Mouse (Mus musculus) liver, embryonic 12.5 days (tissue): Measurements from ENCODE around the gene Plxnb2. TPM values are rescaled to one million over a fixed set of nuclear protein-coding genes. Genes with fewer than 3 reads are reported as not detected.

Experiments
- ATAC-seq: fragments of 200-750 bp; cut with Nextera tagmentation; 2 replicates; pipeline ENCODE4 v1.8.0; 2017; ENCODE audit warnings: moderate number of reproducible peaks, mild to moderate bottlenecking, moderate library complexity
- H3K27ac ChIP-seq: fragments of 300-500 bp; sonication (generic); 2 replicates; pipeline ENCODE4 v1.5.1; 2016; ENCODE audit warnings: mild to moderate bottlenecking
- H3K27me3 ChIP-seq: fragments of 300-500 bp; sonication (generic); replicated peaks from 2 replicates; pipeline ENCODE4 v1.6.1; 2016; ENCODE audit warnings: mild to moderate bottlenecking, moderate library complexity
- H3K36me3 ChIP-seq: fragments of 300-500 bp; sonication (generic); 2 replicates; pipeline ENCODE4 v1.6.1; 2016; ENCODE audit warnings: mild to moderate bottlenecking, moderate library complexity
- H3K4me1 ChIP-seq: fragments of 300-500 bp; sonication (generic); 2 replicates; pipeline ENCODE4 v1.6.1; 2016
- H3K4me2 ChIP-seq: fragments of 300-500 bp; sonication (generic); 2 replicates; pipeline ENCODE4 v1.6.1; 2016; ENCODE audit warnings: mild to moderate bottlenecking, moderate library complexity
- H3K4me3 ChIP-seq: fragments of 300-500 bp; sonication (generic); 2 replicates; pipeline ENCODE4 v1.5.1; 2016; ENCODE audit warnings: mild to moderate bottlenecking, moderate library complexity
- H3K9ac ChIP-seq: fragments of 300-500 bp; sonication (generic); 2 replicates; pipeline ENCODE4 v1.6.1; 2016; ENCODE audit warnings: mild to moderate bottlenecking, moderate library complexity
- H3K9me3 ChIP-seq: fragments of 300-500 bp; sonication (generic); replicated peaks from 2 replicates; pipeline ENCODE4 v1.6.1; 2016; ENCODE audit warnings: mild to moderate bottlenecking, moderate library complexity
- WGBS: fragments of 180-500 bp; shearing (Covaris S2); methylation state at CpG from one replicate; pipeline ENCODE4 v1.1.7; 2016; ENCODE audit not compliant: insufficient replicate concordance; 5-methylcytosine and 5-hydroxymethylcytosine counted together
- microRNA-seq: library from miRNA; unstranded; fragments of <30 nt; microRNA quantifications from one replicate; pipeline ENCODE4, GENCODE M21; 2017
- polyA plus RNA-seq: library from polyadenylated mRNA; unstranded; fragments of >200 nt; fragmentation: Nextera tagmentation; extraction: Ambion mirVana; gene quantifications from 2 replicates; pipeline ENCODE4 v1.2.1, GENCODE M21; 2016

The Plxnb2 gene
- polyA plus RNA-seq, 1 experiment from 2014 or later = 38.8 TPM

DNA sequence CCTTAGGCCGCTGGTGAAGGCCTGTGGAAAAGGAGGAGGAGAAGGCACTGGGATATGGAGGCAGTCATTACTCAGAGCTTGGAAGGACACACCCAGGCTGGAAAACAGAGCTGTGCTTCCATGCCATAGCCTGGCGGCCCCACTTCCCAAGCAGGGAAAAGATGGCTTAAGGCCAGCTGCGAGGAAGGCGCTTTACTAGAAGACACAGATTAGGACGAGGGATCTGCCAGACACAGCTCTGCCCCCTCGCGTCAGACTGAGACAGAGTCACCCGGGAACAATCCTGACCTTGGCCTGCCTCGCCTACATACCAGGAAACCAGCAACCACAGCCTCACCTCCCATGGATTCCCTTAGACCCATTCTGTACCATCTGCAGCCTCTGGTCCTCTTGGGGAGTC lies 70.4 kb downstream of the Plxnb2 start:
- 78% methylated on average over 9 of the region's 9 CpGs for WGBS
- Histone ChIP-seq H3K27me3 (no peaks in the 10 kb centered on the region), H3K27ac (no peak overlapping the region), H3K4me3 (no peak overlapping the region), H3K4me2 (no peak overlapping the region), H3K9me3 (no peaks in the 10 kb centered on the region), H3K36me3 (peaks cover 95% of the 10 kb centered on the region), H3K4me1 (no peaks in the 10 kb centered on the region), H3K9ac (no peak overlapping the region)
- ATAC-seq = no peak

GRCm38 (mm10) chr15:89106976-89107375 lies 73.6 kb downstream of the Plxnb2 start:
- H3K4me2 ChIP-seq = no peak overlapping the region
- ATAC-seq = no peak
- 79% methylated on average over 1 of the region's 1 CpGs for WGBS

DNA sequence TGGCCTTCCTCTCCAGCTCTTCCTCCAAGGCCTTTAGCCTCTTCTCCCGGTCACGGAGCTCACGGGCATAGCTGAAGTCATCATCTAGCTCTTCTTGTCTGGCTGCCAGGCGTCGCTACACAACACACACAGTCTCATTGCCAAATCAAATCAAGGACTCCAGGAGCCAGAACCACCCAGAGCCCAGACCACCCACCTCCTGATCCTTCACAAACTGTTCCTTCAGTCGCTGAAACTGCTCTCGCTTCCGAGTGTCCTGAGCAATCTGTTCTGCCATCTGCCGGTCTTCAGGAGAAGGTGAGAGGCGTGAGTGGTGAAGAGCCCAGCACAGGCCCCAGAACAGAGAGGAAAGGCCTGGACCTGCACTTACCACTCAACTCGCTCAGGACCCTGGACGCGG lies 74.5 kb downstream of the Plxnb2 start:
- H3K27ac ChIP-seq = no peak overlapping the region
- H3K4me3 ChIP-seq = no peak overlapping the region
- H3K27me3 ChIP-seq = no peaks in the 10 kb centered on the region
- no peak for ATAC-seq
- no peaks in the 10 kb centered on the region for H3K4me1 ChIP-seq
- no peak overlapping the region for H3K9ac ChIP-seq
- H3K4me2 ChIP-seq = no peak overlapping the region
- 88% methylated on average over 13 of the region's 13 CpGs for WGBS
- no peaks in the 10 kb centered on the region for H3K9me3 ChIP-seq
- peaks cover 100% of the 10 kb centered on the region for H3K36me3 ChIP-seq

More at GRCm38 (mm10) chr15:89106976-89107375, 73.6 kb downstream of the Plxnb2 start:
- H3K27ac ChIP-seq = no peak overlapping the region
- H3K36me3 ChIP-seq = peaks cover 100% of the 10 kb centered on the region
- H3K4me1 ChIP-seq = no peaks in the 10 kb centered on the region
- H3K9ac ChIP-seq = no peak overlapping the region
- no peaks in the 10 kb centered on the region for H3K9me3 ChIP-seq
- no peak overlapping the region for H3K4me3 ChIP-seq
- H3K27me3 ChIP-seq = no peaks in the 10 kb centered on the region

Small RNAs within 50 kb of the gene (microRNA-seq; reads per million reads assigned to microRNA genes)
- 1.8 reads per million for gene Mir6958
- not detected for gene Mir7118

Other genes with a start within 250 kb of the Plxnb2 start
- gene Ttll8, start 226.4 kb downstream of the Plxnb2 start, polyA plus RNA-seq = not detected in 2 replicates
- not detected in 2 replicates for gene Mlc1, start 201.8 kb downstream of the Plxnb2 start, polyA plus RNA-seq
- gene Mov10l1, start 197.9 kb downstream of the Plxnb2 start, polyA plus RNA-seq = not detected in 2 replicates
- 0.04 TPM in 1 of 2 replicates, not detected in the other for gene Panx2, start 121.1 kb downstream of the Plxnb2 start, polyA plus RNA-seq
- gene Trabd, start 105.7 kb downstream of the Plxnb2 start, polyA plus RNA-seq = 18.4 and 22.9 TPM in 2 replicates
- 11.6 and 12.8 TPM in 2 replicates for gene Selenoo, start 91.7 kb downstream of the Plxnb2 start, polyA plus RNA-seq
- 11.8 and 12.7 TPM in 2 replicates for gene Tubgcp6, start 57.7 kb downstream of the Plxnb2 start, polyA plus RNA-seq
- 12.8 and 15.3 TPM in 2 replicates for gene Hdac10, start 52.1 kb downstream of the Plxnb2 start, polyA plus RNA-seq
- gene Mapk12, start 40.1 kb downstream of the Plxnb2 start, polyA plus RNA-seq = 2.3 and 2.7 TPM in 2 replicates
- 1.8 TPM in 2 replicates for gene Mapk11, start 31.2 kb downstream of the Plxnb2 start, polyA plus RNA-seq
- 5.3 and 5.5 TPM in 2 replicates for gene Dennd6b, start 15.7 kb upstream of the Plxnb2 start, polyA plus RNA-seq
- gene Ppp6r2, start 30.8 kb upstream of the Plxnb2 start, polyA plus RNA-seq = 21.4 and 23.9 TPM in 2 replicates
- gene Sbf1, start 134.5 kb upstream of the Plxnb2 start, polyA plus RNA-seq = 32.5 and 34.1 TPM in 2 replicates
- 3.3 TPM in 2 replicates for gene Adm2, start 141.9 kb upstream of the Plxnb2 start, polyA plus RNA-seq
- gene Miox, start 153.6 kb upstream of the Plxnb2 start, polyA plus RNA-seq = 2.4 and 3.7 TPM in 2 replicates
- 36.2 and 41.1 TPM in 2 replicates for gene Lmf2, start 174.9 kb upstream of the Plxnb2 start, polyA plus RNA-seq
- gene Ncaph2, start 174.9 kb upstream of the Plxnb2 start, polyA plus RNA-seq = 134 TPM in 2 replicates
- 4.9 and 5.6 TPM in 2 replicates for gene Sco2, start 193.1 kb upstream of the Plxnb2 start, polyA plus RNA-seq
- gene Tymp, start 196.3 kb upstream of the Plxnb2 start, polyA plus RNA-seq = 0.62 and 0.75 TPM in 2 replicates
- 0.50 and 0.65 TPM in 2 replicates for gene Odf3b, start 198.5 kb upstream of the Plxnb2 start, polyA plus RNA-seq
- not detected in 2 replicates for gene Klhdc7b, start 204.1 kb upstream of the Plxnb2 start, polyA plus RNA-seq
- gene Syce3, start 229.7 kb upstream of the Plxnb2 start, polyA plus RNA-seq = not detected in 2 replicates
- 2.0 and 2.3 TPM in 2 replicates for gene Cpt1b, start 245.1 kb upstream of the Plxnb2 start, polyA plus RNA-seq
- gene C730034F03Rik, start 248.8 kb upstream of the Plxnb2 start, polyA plus RNA-seq = 2.1 and 2.3 TPM in 2 replicates
- not detected in 2 replicates for gene Gm44502, start 248.9 kb upstream of the Plxnb2 start, polyA plus RNA-seq
- 29.0 and 30.4 TPM in 2 replicates for gene Chkb, start 249.1 kb upstream of the Plxnb2 start, polyA plus RNA-seq